Mouse (Mus musculus) forebrain, embryonic 14.5 days (tissue): Measurements from ENCODE around the gene Timp3. TPM values are rescaled to one million over a fixed set of nuclear protein-coding genes. Genes with fewer than 3 reads are reported as not detected.

Experiments used
- ATAC-seq: fragments of 200-750 bp; cut with Nextera tagmentation; 2 replicates; pipeline ENCODE4 v1.8.0; 2017; ENCODE audit warnings: mild to moderate bottlenecking, moderate library complexity
- DNase-seq: peaks from one replicate; pipeline ENCODE4 v3.0.0-alpha.2; 2015; ENCODE audit warnings: low spot score
- H3K27ac ChIP-seq: fragments of 300-500 bp; sonication (generic); 2 replicates; pipeline ENCODE4 v1.5.1; 2014; ENCODE audit warnings: low read depth, mild to moderate bottlenecking, control low read depth, low read length, moderate library complexity
- H3K27me3 ChIP-seq: fragments of 300-500 bp; sonication (generic); replicated peaks from 2 replicates; pipeline ENCODE4 v1.6.1; 2014; ENCODE audit warnings: low read length, control low read depth, mixed read lengths; ENCODE audit not compliant: control insufficient read depth, insufficient read depth
- H3K36me3 ChIP-seq: fragments of 300-500 bp; sonication (generic); 2 replicates; pipeline ENCODE4 v1.6.1; 2014; ENCODE audit warnings: low read length, control low read depth; ENCODE audit not compliant: control insufficient read depth, insufficient read depth
- H3K4me1 ChIP-seq: fragments of 300-500 bp; sonication (generic); 2 replicates; pipeline ENCODE4 v1.6.1; 2014; ENCODE audit warnings: antibody characterized with exemption, low read length, control low read depth; ENCODE audit not compliant: control insufficient read depth, insufficient read depth
- H3K4me2 ChIP-seq: fragments of 300-500 bp; sonication (generic); 2 replicates; pipeline ENCODE4 v1.6.1; 2014; ENCODE audit warnings: mild to moderate bottlenecking, control low read depth, low read length
- H3K4me3 ChIP-seq: fragments of 300-500 bp; sonication (generic); 2 replicates; pipeline ENCODE4 v1.5.1; 2014; ENCODE audit warnings: low read depth, low read length, control low read depth
- H3K9ac ChIP-seq: fragments of 300-500 bp; sonication (generic); 2 replicates; pipeline ENCODE4 v1.6.1; 2014; ENCODE audit warnings: mild to moderate bottlenecking, low read length, control low read depth, moderate library complexity
- H3K9me3 ChIP-seq: fragments of 300-500 bp; sonication (generic); replicated peaks from 2 replicates; pipeline ENCODE4 v1.6.1; 2016; ENCODE audit warnings: low read length, control low read depth, mixed read lengths; ENCODE audit not compliant: control insufficient read depth
- WGBS: fragments of 180-500 bp; shearing (Covaris S2); extraction: QIAGEN DNeasy Blood & Tissue Kit; methylation state at CpG from one replicate; pipeline ENCODE4 v1.1.7; 2014; 5-methylcytosine and 5-hydroxymethylcytosine counted together
- polyA plus RNA-seq: library from polyadenylated mRNA; unstranded; fragments of >200 nt; fragmentation: Nextera tagmentation; extraction: Ambion mirVana; gene quantifications from 2 replicates; pipeline ENCODE4 v1.2.1, GENCODE M21; 2014

The Timp3 gene
- polyA plus RNA-seq, 1 experiment from 2014 or later: 7.9 TPM

- H3K36me3 ChIP-seq: no peaks in the 10 kb centered on the region
- no peak for ATAC-seq
- no peak for DNase-seq
- H3K9ac ChIP-seq: no peak overlapping the region
- no peaks in the 10 kb centered on the region for H3K4me1 ChIP-seq
- no peaks in the 10 kb centered on the region for H3K27me3 ChIP-seq
- WGBS: 89% methylated on average over 2 of the region's 2 CpGs
- H3K4me2 ChIP-seq: no peak overlapping the region
- no peak overlapping the region for H3K27ac ChIP-seq
- H3K9me3 ChIP-seq: no peaks in the 10 kb centered on the region
- H3K4me3 ChIP-seq: no peak overlapping the region
Measured at GRCm38 (mm10) chr10:86328691-86329090, 28.5 kb downstream of the Timp3 start.

DNA sequence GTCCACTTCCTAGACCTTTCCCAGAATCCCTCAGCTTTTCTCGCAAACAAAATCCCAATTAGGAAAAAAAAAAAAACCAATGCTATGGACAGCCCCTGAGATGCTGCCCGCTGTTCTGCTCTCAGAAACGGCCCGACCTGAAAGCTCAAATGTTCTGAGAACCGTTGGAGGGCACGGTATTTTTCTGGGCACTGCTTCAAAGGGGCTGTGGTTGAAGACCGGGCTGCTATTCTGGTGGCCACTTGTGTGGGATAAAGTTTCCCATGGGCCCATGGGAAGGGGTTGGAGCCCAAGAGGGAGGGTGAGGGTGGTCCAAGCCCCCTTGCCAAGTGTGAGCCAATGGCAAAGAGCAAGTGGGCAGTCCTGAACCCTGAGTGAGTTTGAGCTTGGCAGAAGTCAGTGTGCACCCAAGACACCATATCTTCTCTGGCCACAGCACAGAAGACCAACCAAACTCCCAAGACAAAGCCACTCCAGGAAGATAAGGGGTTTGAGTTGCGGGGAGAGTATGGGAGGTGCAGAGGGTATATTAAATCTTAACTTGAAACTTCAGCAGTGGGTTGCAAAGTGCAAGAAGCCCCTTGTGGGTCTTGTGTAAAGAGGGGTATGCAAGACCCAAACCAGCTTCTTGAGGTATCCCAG is 29.2 kb downstream of the Timp3 start:
- no peaks in the 10 kb centered on the region for H3K27me3 ChIP-seq
- no peaks in the 10 kb centered on the region for H3K4me1 ChIP-seq
- no peak overlapping the region for H3K27ac ChIP-seq
- no peak for DNase-seq
- no peak overlapping the region for H3K4me3 ChIP-seq
- no peaks in the 10 kb centered on the region for H3K36me3 ChIP-seq
- no peak for ATAC-seq
- no peak overlapping the region for H3K4me2 ChIP-seq
- no peak overlapping the region for H3K9ac ChIP-seq
- no peaks in the 10 kb centered on the region for H3K9me3 ChIP-seq
- 95% methylated on average over 8 of the region's 8 CpGs for WGBS

- H3K4me2 ChIP-seq: no peak overlapping the region
- H3K27ac ChIP-seq: no peak overlapping the region
- no peaks in the 10 kb centered on the region for H3K27me3 ChIP-seq
- ATAC-seq (no peak), DNase-seq (no peak)
- no peaks in the 10 kb centered on the region for H3K36me3 ChIP-seq
- H3K9me3 ChIP-seq: no peaks in the 10 kb centered on the region
- H3K9ac ChIP-seq: no peak overlapping the region
- WGBS: 70% methylated on average over 5 of the region's 5 CpGs
- H3K4me1 ChIP-seq: no peaks in the 10 kb centered on the region
- no peak overlapping the region for H3K4me3 ChIP-seq
Measured at GRCm38 (mm10) chr10:86330993-86331680, 31.0 kb downstream of the Timp3 start.

DNA sequence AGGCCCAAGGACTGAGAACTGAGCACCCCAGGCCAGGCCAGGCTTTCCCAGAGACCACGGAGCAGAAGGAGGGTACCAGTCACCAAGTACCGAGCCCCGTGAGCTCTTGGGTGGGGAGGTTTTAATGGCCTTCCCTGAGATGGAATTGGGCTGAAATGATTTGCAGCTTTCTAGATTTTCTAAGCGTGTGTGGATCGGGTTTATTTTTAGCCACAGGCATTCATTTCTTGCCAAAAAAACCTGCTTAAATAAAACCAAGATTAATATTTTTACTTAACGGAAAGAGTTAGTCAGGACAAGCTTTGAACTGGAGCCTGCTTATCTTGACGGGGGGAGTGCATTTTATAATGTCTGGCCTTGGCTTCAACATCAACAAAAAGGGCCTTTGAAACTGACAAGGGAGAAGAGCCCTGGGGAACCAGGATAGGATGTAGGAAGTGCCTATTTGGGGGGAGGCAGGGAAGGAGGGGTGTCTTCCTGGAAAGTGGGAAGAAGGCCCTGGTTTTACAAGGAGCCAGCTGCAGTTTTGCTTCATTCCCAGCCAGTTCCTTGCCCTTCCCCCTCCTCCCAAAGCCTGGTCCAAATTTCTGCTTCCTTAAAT is 31.6 kb downstream of the Timp3 start:
- Histone ChIP-seq H3K9ac (no peak overlapping the region), H3K27ac (no peak overlapping the region)
- 82% methylated on average over 7 of the region's 7 CpGs for WGBS

DNA sequence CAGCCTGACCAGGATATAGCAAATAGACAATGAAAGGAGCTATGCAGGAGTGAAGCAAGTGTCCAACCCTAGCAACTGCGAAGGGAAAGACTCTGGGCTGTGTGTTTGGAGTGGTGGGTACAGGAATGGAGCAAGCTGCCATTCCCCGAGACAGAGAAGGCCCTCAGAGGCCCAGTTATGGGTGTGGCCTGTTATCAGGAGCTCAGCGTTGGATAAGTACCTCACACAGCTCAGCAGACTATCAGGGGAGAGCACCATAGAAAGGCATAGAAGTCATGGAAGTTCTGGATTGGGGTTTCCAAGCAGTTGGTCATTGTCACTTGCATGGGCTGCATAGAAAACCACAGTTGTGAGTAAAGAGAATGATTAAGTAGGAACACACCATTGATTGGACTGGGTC is 32.8 kb downstream of the Timp3 start:
- DNase-seq (no peak), ATAC-seq (no peak)
- no peak overlapping the region for H3K27ac ChIP-seq
- no peaks in the 10 kb centered on the region for H3K4me1 ChIP-seq
- no peaks in the 10 kb centered on the region for H3K9me3 ChIP-seq
- H3K36me3 ChIP-seq: no peaks in the 10 kb centered on the region
- no peaks in the 10 kb centered on the region for H3K27me3 ChIP-seq
- 85% methylated on average over 3 of the region's 3 CpGs for WGBS
- no peak overlapping the region for H3K9ac ChIP-seq
- no peak overlapping the region for H3K4me3 ChIP-seq
- no peak overlapping the region for H3K4me2 ChIP-seq

More for the DNA sequence above, 31.6 kb downstream of the Timp3 start:
- Histone ChIP-seq H3K4me1 (no peaks in the 10 kb centered on the region), H3K4me2 (no peak overlapping the region), H3K36me3 (no peaks in the 10 kb centered on the region), H3K4me3 (no peak overlapping the region), H3K9me3 (no peaks in the 10 kb centered on the region), H3K27me3 (no peaks in the 10 kb centered on the region)
- ATAC-seq (no peak), DNase-seq (no peak)

DNA sequence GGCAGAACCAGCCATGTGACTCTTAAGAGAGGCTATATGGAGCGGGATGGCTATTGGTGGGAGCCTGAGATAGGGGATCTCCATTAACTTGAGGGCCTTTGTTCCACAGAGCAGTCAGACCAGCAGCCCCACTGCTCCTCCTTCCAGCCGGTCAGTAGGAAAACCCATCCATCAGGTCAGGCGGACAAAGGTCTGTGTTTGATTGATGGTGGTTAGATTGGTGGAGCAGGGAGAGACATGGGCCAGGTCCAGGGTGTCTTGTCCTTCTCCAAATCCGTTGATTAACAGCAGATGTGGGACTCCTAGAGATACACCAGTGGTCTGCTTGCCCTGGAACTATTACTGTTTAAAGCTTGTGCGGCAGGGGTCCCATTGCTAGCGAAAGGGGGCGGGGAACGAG is 34.4 kb downstream of the Timp3 start:
- H3K4me2 ChIP-seq: no peak overlapping the region
- H3K9ac ChIP-seq: no peak overlapping the region
- no peaks in the 10 kb centered on the region for H3K36me3 ChIP-seq
- no peaks in the 10 kb centered on the region for H3K4me1 ChIP-seq
- no peaks in the 10 kb centered on the region for H3K27me3 ChIP-seq
- WGBS: 53% methylated on average over 8 of the region's 8 CpGs
- DNase-seq (no peak), ATAC-seq (no peak)
- no peak overlapping the region for H3K27ac ChIP-seq
- no peaks in the 10 kb centered on the region for H3K9me3 ChIP-seq
- no peak overlapping the region for H3K4me3 ChIP-seq

DNA sequence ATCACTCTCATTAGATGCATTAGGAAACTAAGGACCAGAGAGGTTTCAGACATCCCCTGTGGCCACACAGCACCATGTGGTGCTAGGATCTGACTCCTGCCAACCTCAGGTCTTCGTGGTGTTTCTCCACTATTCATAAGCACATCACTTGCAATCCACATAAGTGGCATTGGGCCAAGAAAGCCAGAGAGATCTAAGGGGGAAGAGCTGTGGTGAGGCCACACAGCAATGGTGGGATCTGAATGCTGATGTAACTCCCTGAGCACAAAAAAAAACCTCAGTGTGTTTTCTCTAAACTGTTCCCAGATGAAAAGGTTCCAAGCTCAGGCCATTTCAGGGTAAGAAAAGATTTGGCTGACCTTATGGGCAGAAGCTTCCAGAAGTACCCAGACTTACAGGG is 36.3 kb downstream of the Timp3 start:
- no peaks in the 10 kb centered on the region; the same call in 1 of the 2 replicates for H3K4me1 ChIP-seq
- no peak overlapping the region for H3K9ac ChIP-seq
- no peak overlapping the region for H3K27ac ChIP-seq
- H3K36me3 ChIP-seq: no peaks in the 10 kb centered on the region
- no peak for ATAC-seq
- no peak overlapping the region for H3K4me3 ChIP-seq
- no peak overlapping the region for H3K4me2 ChIP-seq
- no peaks in the 10 kb centered on the region for H3K9me3 ChIP-seq
- WGBS: 53% methylated on average over 1 of the region's 1 CpGs
- DNase-seq: no peak
- no peaks in the 10 kb centered on the region for H3K27me3 ChIP-seq

- H3K9me3 ChIP-seq: no peaks in the 10 kb centered on the region
- H3K36me3 ChIP-seq: no peaks in the 10 kb centered on the region
- WGBS: 20% methylated on average over 3 of the region's 3 CpGs
- H3K4me3 ChIP-seq: no peak overlapping the region
- H3K4me2 ChIP-seq: no peak overlapping the region
- no peak overlapping the region for H3K27ac ChIP-seq
- H3K4me1 ChIP-seq: no peaks in the 10 kb centered on the region; the same call in 1 of the 2 replicates
- no peak overlapping the region for H3K9ac ChIP-seq
- H3K27me3 ChIP-seq: no peaks in the 10 kb centered on the region
- no peak for DNase-seq
- ATAC-seq: no peak
Measured at GRCm38 (mm10) chr10:86337239-86337638, 37.1 kb downstream of the Timp3 start.

GRCm38 (mm10) chr10:86338121-86338715 is 38.0 kb downstream of the Timp3 start:
- Histone ChIP-seq H3K4me3 (no peak overlapping the region), H3K27ac (no peak overlapping the region), H3K4me1 (no peaks in the 10 kb centered on the region; the same call in 1 of the 2 replicates), H3K9ac (no peak overlapping the region), H3K9me3 (no peaks in the 10 kb centered on the region), H3K36me3 (no peaks in the 10 kb centered on the region), H3K27me3 (no peaks in the 10 kb centered on the region), H3K4me2 (no peak overlapping the region)
- ATAC-seq: no peak
- DNase-seq: no peak
- 32% methylated on average over 4 of the region's 4 CpGs for WGBS
